Mouse (Mus musculus) erythroblast, embryonic 14.5 days (primary cell): ENCODE results near the gene Plekhh2. TPM values are rescaled to one million over a fixed set of nuclear protein-coding genes. Genes with fewer than 3 reads are reported as not detected.

Source experiments
- H3K27me3 ChIP-seq: 2 replicates; pipeline ENCODE4 v1.6.1; 2012; ENCODE audit warnings: inconsistent platforms; ENCODE audit not compliant: control insufficient read depth
- H3K36me3 ChIP-seq: 2 replicates; pipeline ENCODE4 v1.6.1; 2012; ENCODE audit warnings: mild to moderate bottlenecking, inconsistent platforms; ENCODE audit not compliant: control insufficient read depth
- H3K4me1 ChIP-seq: 2 replicates; pipeline ENCODE4 v1.6.1; 2012; ENCODE audit warnings: inconsistent platforms; ENCODE audit not compliant: control insufficient read depth
- H3K4me3 ChIP-seq: replicated peaks from 2 replicates; pipeline ENCODE3; 2012; ENCODE audit warnings: moderate library complexity, mild to moderate bottlenecking, inconsistent platforms
- H3K9me3 ChIP-seq: 2 replicates; pipeline ENCODE4 v1.6.1; 2012; ENCODE audit warnings: low read length, inconsistent platforms, mixed read lengths; ENCODE audit not compliant: control insufficient read depth
- GATA1 ChIP-seq: IDR thresholded peaks from 2 replicates; pipeline ENCODE4 v1.6.1; 2012; ENCODE audit warnings: low read length, inconsistent platforms, mixed read lengths
- TAL1 ChIP-seq: IDR thresholded peaks from 3 replicates; pipeline ENCODE4 v1.6.1; 2012; ENCODE audit warnings: low read length, inconsistent platforms, mixed read lengths
- polyA plus RNA-seq: library from polyadenylated mRNA; stranded (reverse); fragments of >175 nt; gene quantifications from 2 replicates; pipeline ENCODE4 v1.2.3, GENCODE M21; 2012

The Plekhh2 gene
- polyA plus RNA-seq, 1 experiment, result not detected

GRCm38 (mm10) chr17:84653544-84653943 is 141.8 kb downstream of the Plekhh2 start:
- Histone ChIP-seq H3K27me3 (no peaks in the 10 kb centered on the region), H3K4me1 (no peaks in the 10 kb centered on the region), H3K36me3 (no peaks in the 10 kb centered on the region), H3K4me3 (no peak overlapping the region), H3K9me3 (no peaks in the 10 kb centered on the region)
- TF ChIP-seq GATA1 (no peak), TAL1 (no peak)

- Histone ChIP-seq H3K4me3 (no peak overlapping the region), H3K36me3 (no peaks in the 10 kb centered on the region), H3K4me1 (no peaks in the 10 kb centered on the region), H3K27me3 (no peaks in the 10 kb centered on the region), H3K9me3 (no peaks in the 10 kb centered on the region)
- TF ChIP-seq TAL1 (no peak), GATA1 (no peak)
Measured at GRCm38 (mm10) chr17:84656205-84656604, 144.5 kb downstream of the Plekhh2 start.

GRCm38 (mm10) chr17:84656653-84657421 is 145.1 kb downstream of the Plekhh2 start:
- no peaks in the 10 kb centered on the region for H3K36me3 ChIP-seq
- H3K4me1 ChIP-seq, result no peaks in the 10 kb centered on the region
- H3K9me3 ChIP-seq, result no peaks in the 10 kb centered on the region
- H3K4me3 ChIP-seq, result no peak overlapping the region
- H3K27me3 ChIP-seq, result no peaks in the 10 kb centered on the region
- no peak for TF ChIP-seq GATA1
- no peak for TF ChIP-seq TAL1

GRCm38 (mm10) chr17:84657422-84657732 is 145.7 kb downstream of the Plekhh2 start:
- TF ChIP-seq GATA1 (no peak), TAL1 (no peak)
- H3K27me3 ChIP-seq, result no peaks in the 10 kb centered on the region
- no peak overlapping the region for H3K4me3 ChIP-seq
- H3K36me3 ChIP-seq, result no peaks in the 10 kb centered on the region
- no peaks in the 10 kb centered on the region for H3K9me3 ChIP-seq
- no peaks in the 10 kb centered on the region for H3K4me1 ChIP-seq

GRCm38 (mm10) chr17:84657782-84658181 is 146.1 kb downstream of the Plekhh2 start:
- H3K27me3 ChIP-seq, result no peaks in the 10 kb centered on the region
- H3K36me3 ChIP-seq, result no peaks in the 10 kb centered on the region
- H3K9me3 ChIP-seq, result no peaks in the 10 kb centered on the region
- no peak for TF ChIP-seq TAL1
- H3K4me1 ChIP-seq, result no peaks in the 10 kb centered on the region
- no peak overlapping the region for H3K4me3 ChIP-seq

- Histone ChIP-seq H3K27me3 (no peaks in the 10 kb centered on the region), H3K9me3 (no peaks in the 10 kb centered on the region), H3K4me1 (no peaks in the 10 kb centered on the region), H3K36me3 (no peaks in the 10 kb centered on the region), H3K4me3 (no peak overlapping the region)
- TF ChIP-seq TAL1 (no peak), GATA1 (no peak)
Measured at GRCm38 (mm10) chr17:84658195-84658594, 146.5 kb downstream of the Plekhh2 start.

GRCm38 (mm10) chr17:84658951-84659350 is 147.3 kb downstream of the Plekhh2 start:
- TF ChIP-seq GATA1 (no peak), TAL1 (no peak)
- Histone ChIP-seq H3K4me1 (no peaks in the 10 kb centered on the region), H3K9me3 (no peaks in the 10 kb centered on the region), H3K27me3 (no peaks in the 10 kb centered on the region), H3K36me3 (no peaks in the 10 kb centered on the region), H3K4me3 (no peak overlapping the region)

GRCm38 (mm10) chr17:84665053-84665452 is 153.4 kb downstream of the Plekhh2 start:
- no peak for TF ChIP-seq TAL1
- TF ChIP-seq GATA1, result no peak
- no peaks in the 10 kb centered on the region; the same call in 1 of the 2 replicates for H3K9me3 ChIP-seq
- no peaks in the 10 kb centered on the region for H3K27me3 ChIP-seq
- H3K4me3 ChIP-seq, result no peak overlapping the region
- H3K36me3 ChIP-seq, result no peaks in the 10 kb centered on the region
- H3K4me1 ChIP-seq, result no peaks in the 10 kb centered on the region

- TF ChIP-seq TAL1 (no peak), GATA1 (no peak)
- Histone ChIP-seq H3K36me3 (no peaks in the 10 kb centered on the region), H3K27me3 (no peaks in the 10 kb centered on the region), H3K4me1 (no peaks in the 10 kb centered on the region), H3K9me3 (no peaks in the 10 kb centered on the region; the same call in 1 of the 2 replicates), H3K4me3 (no peak overlapping the region)
Measured at GRCm38 (mm10) chr17:84665691-84666090, 154.0 kb downstream of the Plekhh2 start.

- Histone ChIP-seq H3K4me1 (no peaks in the 10 kb centered on the region), H3K4me3 (no peak overlapping the region), H3K9me3 (no peaks in the 10 kb centered on the region; the same call in 1 of the 2 replicates), H3K27me3 (no peaks in the 10 kb centered on the region), H3K36me3 (no peaks in the 10 kb centered on the region)
- TF ChIP-seq GATA1 (no peak), TAL1 (no peak)
Measured at GRCm38 (mm10) chr17:84667848-84668247, 156.2 kb downstream of the Plekhh2 start.

Other genes with a start within 250 kb of the Plekhh2 start
- 0.08 TPM in 2 replicates for gene Thada, start 45.7 kb upstream of the Plekhh2 start, polyA plus RNA-seq
- gene Dync2li1, start 114.6 kb downstream of the Plekhh2 start, polyA plus RNA-seq, result not detected in 2 replicates
- not detected in 2 replicates for gene Abcg8, start 164.4 kb downstream of the Plekhh2 start, polyA plus RNA-seq
- gene Abcg5, start 171.1 kb downstream of the Plekhh2 start, polyA plus RNA-seq, result not detected in 2 replicates